Mouse (Mus musculus) lung, adult 2 months (tissue): Measurements from ENCODE around the gene Nme7.

ENCODE experiments used
- CTCF ChIP-seq: fragments of 200-500 bp; IDR thresholded peaks from 2 replicates; pipeline ENCODE4 v1.5.1; 2011; ENCODE audit warnings: mild to moderate bottlenecking, low read length, control low read depth; ENCODE audit not compliant: insufficient read depth
- POLR2A ChIP-seq: fragments of 200-500 bp; IDR thresholded peaks from 2 replicates; pipeline ENCODE4 v1.6.1; 2011; ENCODE audit warnings: low read depth, mild to moderate bottlenecking, control low read depth, low read length, borderline replicate concordance; ENCODE audit errors: extremely low read depth

DNA sequence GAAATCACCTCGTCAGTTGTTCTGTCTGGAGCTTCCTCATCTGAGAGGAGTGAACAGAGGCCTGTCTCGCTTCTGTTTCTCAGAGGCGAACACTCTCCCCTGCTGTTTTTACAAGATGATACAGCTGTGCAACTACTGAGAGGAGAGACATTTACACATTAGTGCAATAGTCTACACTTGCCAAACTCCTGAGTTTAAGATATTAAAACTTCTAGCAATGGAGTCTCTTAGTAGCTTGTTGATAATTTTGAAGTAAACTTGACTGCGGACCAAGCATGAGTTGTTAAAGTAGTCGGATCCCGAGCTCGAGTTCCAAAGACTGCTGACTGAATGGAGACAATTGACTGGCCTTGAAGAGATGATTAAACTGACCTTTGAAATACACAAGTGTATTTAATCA lies 23.8 kb downstream of the Nme7 start:
- TF ChIP-seq CTCF: no peak
- no peak for TF ChIP-seq POLR2A
